25 mouse cellular contexts compared by ENCODE assay signal in genomic region chr14:32911187-32911586, GRCm38 (mm10). TPM values are rescaled to one million over a fixed set of nuclear protein-coding genes. Genes with fewer than 3 reads are reported as not detected.
"Had no signal": no experiment of that assay in that cellular context is flagged by ENCODE, and none has a peak within 500 bp of the region (broad histone marks: within the 10 kb centered on the region; RNA-seq: fewer than 3 reads in every experiment).

No protein-coding gene starts in this region.

- H3K4me2 ChIP-seq: heart, embryonic 12.5 days; hindbrain, embryonic 13.5 days; hindbrain, embryonic 15.5 days; kidney, embryonic 15.5 days; limb, embryonic 12.5 days had no signal

- H3K9me3 ChIP-seq: heart, embryonic 10.5 days; heart, embryonic 12.5 days; hindbrain, embryonic 13.5 days; hindbrain, embryonic 15.5 days; kidney, embryonic 15.5 days; limb, embryonic 10.5 days; limb, embryonic 12.5 days had no signal

- H3K4me1 ChIP-seq: heart, embryonic 10.5 days; heart, embryonic 12.5 days; limb, embryonic 10.5 days; limb, embryonic 12.5 days had no signal

- H3K36me3 ChIP-seq: heart, embryonic 10.5 days; heart, embryonic 12.5 days; hindbrain, embryonic 13.5 days; hindbrain, embryonic 15.5 days; kidney, embryonic 15.5 days; limb, embryonic 10.5 days; limb, embryonic 12.5 days had no signal

- H3K27ac ChIP-seq: gastrocnemius, adult 2 months; heart, embryonic 10.5 days; hindbrain, embryonic 13.5 days; hindbrain, embryonic 15.5 days; hindbrain, postnatal 0 days; kidney, embryonic 15.5 days; kidney, postnatal 0 days; left cerebral cortex, adult 2 months; limb, embryonic 10.5 days; limb, embryonic 12.5 days had no signal

- H3K9ac ChIP-seq: heart, embryonic 12.5 days; hindbrain, embryonic 13.5 days; hindbrain, embryonic 15.5 days; kidney, embryonic 15.5 days; limb, embryonic 12.5 days had no signal

- DNase-seq: gastrocnemius, adult 2 months; gastrocnemius, postnatal 10 days; gastrocnemius, postnatal 25 days; heart, adult 18-20 months; heart, postnatal 10 days; heart, postnatal 4 days; kidney, adult 11 months; kidney, adult 2 months; kidney, adult 9 months; kidney, postnatal 14 days; kidney, postnatal 36 days; layer of hippocampus, adult 9-11 months had no signal

- H3K4me3 ChIP-seq: gastrocnemius, adult 2 months; heart, embryonic 10.5 days; heart, embryonic 12.5 days; hindbrain, embryonic 13.5 days; hindbrain, embryonic 15.5 days; kidney, embryonic 15.5 days; left cerebral cortex, adult 2 months; limb, embryonic 10.5 days; limb, embryonic 12.5 days had no signal

- H3K27me3 ChIP-seq: heart, embryonic 12.5 days; hindbrain, embryonic 13.5 days; hindbrain, embryonic 15.5 days; kidney, embryonic 15.5 days; limb, embryonic 12.5 days had no signal

- ATAC-seq: forebrain, embryonic 16.5 days; hindbrain, postnatal 0 days; intestine, embryonic 16.5 days had no signal

RNA-seq across cellular contexts. Expression of gene Vstm4, which starts 54.6 kb away (rescaled TPM):
- total RNA-seq: granulocyte monocyte progenitor cell, adult 5-6 weeks had no signal
